Mouse (Mus musculus) liver, embryonic 14.5 days (tissue): ENCODE measurements at regions not wholly inside any gene's neighbourhood (a gene's known extent, or its start where the extent isn't known, plus 50 kb on each side); places are given as distances from the start of the nearest gene placed in this dataset.

Experiments
- CTCF ChIP-seq: IDR thresholded peaks from 2 replicates; pipeline ENCODE4 v1.5.1; 2016; ENCODE audit warnings: antibody characterized with exemption, low read depth, control low read depth
- EP300 ChIP-seq: IDR thresholded peaks from 2 replicates; pipeline ENCODE4 v1.6.1; 2016; ENCODE audit warnings: antibody characterized with exemption, low read depth

- TF ChIP-seq CTCF (no peak), EP300 (no peak)
Measured at GRCm38 (mm10) chr7:135877091-135877874, 161.1 kb upstream of the Mki67 start.
